Mouse (Mus musculus): Measurements from ENCODE around the gene Ttc1. TPM values are rescaled to one million over a fixed set of nuclear protein-coding genes. Genes with fewer than 3 reads are reported as not detected.

The Ttc1 gene
- polyA plus RNA-seq, 1 experiment, result not detected

DNA sequence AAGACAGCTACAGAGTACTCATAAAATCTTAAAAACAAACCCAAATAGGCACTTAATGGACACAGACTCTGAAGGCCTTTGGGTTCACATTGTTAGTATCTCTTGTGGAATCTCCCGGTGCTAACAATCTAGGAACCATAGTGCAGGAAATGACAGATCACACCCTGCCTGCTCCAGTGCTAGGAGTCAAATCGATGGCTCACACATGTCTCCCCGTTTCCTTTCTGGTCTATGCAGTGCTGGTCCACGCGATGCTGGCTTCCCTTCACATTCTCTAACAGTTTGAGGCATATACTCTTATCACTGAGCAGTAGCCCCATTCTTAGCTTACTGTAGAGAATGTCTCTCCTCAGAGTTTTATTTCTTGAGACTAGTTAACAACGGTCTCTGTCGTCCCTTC, 20.0 kb downstream of the Ttc1 start:
- H3K4me1 ChIP-seq (ENCODE audit: control insufficient read depth, insufficient read depth, low read length), result no peaks in the 10 kb centered on the region
- 82% methylated on average over 7 of the region's 7 CpGs for WGBS
- H3K4me3 ChIP-seq (ENCODE audit: insufficient read depth, low read depth, low read length), result no peak overlapping the region
- H3K27ac ChIP-seq (ENCODE audit: insufficient read depth, low read depth, low read length), result no peak overlapping the region
- TF ChIP-seq CTCF (IDR thresholded peaks at IDR 0.05; ENCODE audit: insufficient read depth, low read depth, low read length) (no peak), POLR2A (IDR thresholded peaks at IDR 0.05; ENCODE audit: insufficient read depth, low read depth, low read length) (no peak)

DNA sequence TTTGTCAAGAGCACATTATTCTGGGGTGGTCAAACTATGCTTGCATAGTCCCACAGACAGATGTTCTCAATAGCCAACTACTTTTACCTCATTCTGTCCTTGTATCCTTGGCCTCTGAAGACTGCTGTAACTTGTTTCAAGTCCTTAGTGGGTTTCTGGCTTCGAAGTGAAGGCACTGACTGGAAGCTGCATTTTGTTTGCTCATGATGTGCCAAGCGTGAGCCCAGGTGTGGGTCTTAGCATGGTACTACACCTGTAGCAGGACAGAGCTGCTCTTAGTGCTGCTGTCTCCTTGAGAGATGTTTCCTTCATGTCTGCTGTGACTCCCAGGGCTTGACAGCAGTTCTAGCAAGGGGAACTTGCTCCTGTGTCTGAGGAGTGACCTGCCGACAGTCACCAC, 24.4 kb downstream of the Ttc1 start:
- Histone ChIP-seq H3K4me3 (ENCODE audit: insufficient read depth, low read depth, low read length) (no peak overlapping the region), H3K4me1 (ENCODE audit: control insufficient read depth, insufficient read depth, low read length) (no peaks in the 10 kb centered on the region), H3K27ac (ENCODE audit: insufficient read depth, low read depth, low read length) (no peak overlapping the region)
- WGBS, result 93% methylated on average over 3 of the region's 3 CpGs
- TF ChIP-seq POLR2A (IDR thresholded peaks at IDR 0.05; ENCODE audit: insufficient read depth, low read depth, low read length) (no peak), CTCF (IDR thresholded peaks at IDR 0.05; ENCODE audit: insufficient read depth, low read depth, low read length) (no peak)

DNA sequence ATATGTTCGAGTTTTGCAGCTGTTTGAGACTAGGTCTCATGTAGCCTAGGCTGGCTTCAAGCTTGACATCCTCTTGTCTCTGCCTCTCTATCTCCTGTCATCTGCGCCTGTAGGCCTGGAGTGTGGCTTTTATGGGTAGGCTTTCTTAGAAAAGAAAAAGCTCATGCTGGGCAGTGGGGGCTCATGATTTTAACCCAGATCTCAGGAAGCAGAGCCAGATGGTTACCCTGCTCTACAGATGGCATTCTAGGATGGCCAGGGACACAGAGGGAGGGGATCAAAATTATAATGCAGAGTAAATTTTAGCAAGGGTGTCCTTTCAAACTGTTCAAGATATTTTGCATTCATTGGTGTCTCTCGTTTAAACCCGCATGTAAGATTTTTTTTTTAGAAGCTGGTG, 35.6 kb downstream of the Ttc1 start:
- 89% methylated on average over 4 of the region's 4 CpGs for WGBS
- no peaks in the 10 kb centered on the region for H3K4me1 ChIP-seq (ENCODE audit: control insufficient read depth, insufficient read depth, low read length)
- H3K4me3 ChIP-seq (ENCODE audit: insufficient read depth, low read depth, low read length), result no peak overlapping the region
- TF ChIP-seq POLR2A (IDR thresholded peaks at IDR 0.05; ENCODE audit: insufficient read depth, low read depth, low read length) (no peak), CTCF (IDR thresholded peaks at IDR 0.05; ENCODE audit: insufficient read depth, low read depth, low read length) (no peak)
- no peak overlapping the region for H3K27ac ChIP-seq (ENCODE audit: insufficient read depth, low read depth, low read length)

DNA sequence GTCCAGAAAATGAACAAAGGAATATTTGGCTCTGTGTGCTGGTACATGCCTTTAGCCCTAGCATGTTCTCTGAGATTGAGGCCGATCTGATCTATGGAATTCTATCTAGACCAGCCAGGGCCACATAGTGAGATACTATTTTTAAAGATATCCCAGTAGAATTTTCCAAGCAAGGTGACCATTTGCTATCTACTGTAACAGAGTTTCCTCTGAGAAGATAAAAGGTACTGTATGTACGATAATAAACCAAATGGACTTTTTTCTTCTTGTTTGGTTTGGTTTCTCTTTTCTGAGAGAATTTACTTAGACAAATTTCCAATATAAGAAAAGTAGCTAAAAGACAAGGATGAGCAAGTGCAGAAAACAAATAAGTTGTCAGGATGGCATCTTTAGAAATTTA, 39.4 kb downstream of the Ttc1 start:
- no peaks in the 10 kb centered on the region for H3K4me1 ChIP-seq (ENCODE audit: control insufficient read depth, insufficient read depth, low read length)
- H3K27ac ChIP-seq (ENCODE audit: insufficient read depth, low read depth, low read length), result no peak overlapping the region
- 93% methylated on average over 2 of the region's 2 CpGs for WGBS
- H3K4me3 ChIP-seq (ENCODE audit: insufficient read depth, low read depth, low read length), result no peak overlapping the region
- TF ChIP-seq CTCF (IDR thresholded peaks at IDR 0.05; ENCODE audit: insufficient read depth, low read depth, low read length) (no peak), POLR2A (IDR thresholded peaks at IDR 0.05; ENCODE audit: insufficient read depth, low read depth, low read length) (no peak)

DNA sequence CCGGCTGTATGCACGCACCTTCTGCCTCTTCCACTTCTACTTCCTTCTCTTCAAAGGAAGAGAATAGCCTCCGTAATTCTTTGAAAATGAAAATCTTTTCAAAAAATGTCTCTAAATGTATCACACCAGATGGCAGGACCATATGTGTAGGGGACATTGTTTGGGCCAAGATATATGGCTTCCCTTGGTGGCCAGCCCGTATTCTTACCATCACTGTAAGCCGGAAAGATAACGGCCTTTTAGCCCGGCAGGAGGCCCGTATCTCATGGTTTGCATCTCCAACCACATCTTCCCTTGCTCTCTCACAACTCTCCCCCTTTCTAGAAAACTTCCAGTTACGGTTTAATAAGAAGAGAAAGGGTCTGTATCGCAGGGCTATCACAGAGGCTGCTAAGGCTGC, 42.1 kb downstream of the Ttc1 start:
- Histone ChIP-seq H3K27ac (ENCODE audit: insufficient read depth, low read depth, low read length) (no peak overlapping the region), H3K4me3 (ENCODE audit: insufficient read depth, low read depth, low read length) (no peak overlapping the region), H3K4me1 (ENCODE audit: control insufficient read depth, insufficient read depth, low read length) (no peaks in the 10 kb centered on the region)
- WGBS, result 93% methylated on average over 10 of the region's 10 CpGs
- TF ChIP-seq CTCF (IDR thresholded peaks at IDR 0.05; ENCODE audit: insufficient read depth, low read depth, low read length) (no peak), POLR2A (IDR thresholded peaks at IDR 0.05; ENCODE audit: insufficient read depth, low read depth, low read length) (no peak)

DNA sequence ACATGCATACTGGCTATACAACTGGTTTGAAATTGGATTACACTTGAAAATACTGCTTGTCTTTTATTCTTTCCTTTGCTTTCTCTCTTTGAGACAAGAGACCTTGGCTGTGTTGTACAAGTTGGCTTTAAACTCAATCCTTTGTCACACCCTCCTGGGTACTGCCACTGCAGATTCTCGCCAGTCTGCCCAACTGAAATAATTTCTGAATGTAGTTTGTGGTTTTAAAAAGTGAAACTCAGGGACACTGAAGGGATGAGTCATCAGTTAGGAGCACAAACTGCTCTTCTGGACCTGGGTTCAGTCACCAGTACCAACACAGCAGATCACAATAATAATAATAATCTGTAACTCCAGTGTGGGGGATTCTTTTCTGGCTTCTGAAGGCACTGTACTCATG, 44.3 kb downstream of the Ttc1 start:
- 37% methylated on average over 1 of the region's 1 CpGs for WGBS
- Histone ChIP-seq H3K27ac (ENCODE audit: insufficient read depth, low read depth, low read length) (no peak overlapping the region), H3K4me1 (ENCODE audit: control insufficient read depth, insufficient read depth, low read length) (no peaks in the 10 kb centered on the region), H3K4me3 (ENCODE audit: insufficient read depth, low read depth, low read length) (no peak overlapping the region)
- TF ChIP-seq POLR2A (IDR thresholded peaks at IDR 0.05; ENCODE audit: insufficient read depth, low read depth, low read length), result no peak
- TF ChIP-seq CTCF (IDR thresholded peaks at IDR 0.05; ENCODE audit: insufficient read depth, low read depth, low read length), result no peak

DNA sequence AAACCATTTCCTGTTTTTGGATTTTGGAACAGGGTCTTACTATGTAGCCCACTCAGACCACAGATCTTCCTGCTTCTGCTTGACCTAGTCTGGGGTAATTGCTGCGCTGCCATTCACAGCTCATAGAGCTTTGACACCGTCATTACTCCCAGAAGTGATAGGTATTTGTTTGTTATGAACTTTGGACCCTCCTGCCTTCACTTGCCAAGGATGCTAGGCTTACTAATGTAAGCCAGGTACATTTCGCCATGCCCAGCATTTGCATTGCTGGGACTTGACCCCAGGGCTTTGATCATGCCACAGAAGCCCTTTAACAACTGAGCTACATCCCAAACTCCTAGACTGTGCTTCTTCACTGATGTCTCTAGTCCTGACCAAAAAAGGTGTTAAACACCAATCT, 47.5 kb downstream of the Ttc1 start:
- no peak for TF ChIP-seq POLR2A (IDR thresholded peaks at IDR 0.05; ENCODE audit: insufficient read depth, low read depth, low read length)
- TF ChIP-seq CTCF (IDR thresholded peaks at IDR 0.05; ENCODE audit: insufficient read depth, low read depth, low read length), result no peak
- WGBS, result 95% methylated on average over 3 of the region's 3 CpGs
- Histone ChIP-seq H3K27ac (ENCODE audit: insufficient read depth, low read depth, low read length) (no peak overlapping the region), H3K4me3 (ENCODE audit: insufficient read depth, low read depth, low read length) (no peak overlapping the region), H3K4me1 (ENCODE audit: control insufficient read depth, insufficient read depth, low read length) (no peaks in the 10 kb centered on the region; the same call in 1 of the 2 replicates)

DNA sequence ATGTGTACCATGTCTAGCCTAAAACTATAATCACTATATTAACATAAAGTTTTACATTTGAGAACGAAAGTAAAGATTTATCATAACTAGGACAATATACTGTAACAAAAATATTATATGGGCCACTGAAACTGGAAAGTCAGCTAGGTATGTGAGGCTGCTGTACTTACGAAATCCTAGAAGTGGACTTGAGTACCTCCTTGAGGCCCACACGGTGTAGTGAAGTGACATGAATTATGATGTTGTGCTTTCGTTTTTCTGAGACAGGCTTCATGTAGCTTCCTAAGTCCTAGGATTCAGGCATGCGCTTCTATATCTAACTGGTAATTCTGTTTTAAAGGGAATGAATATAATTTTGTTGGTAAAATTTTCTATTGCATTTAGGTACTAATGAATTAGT, 49.2 kb downstream of the Ttc1 start:
- Histone ChIP-seq H3K4me1 (ENCODE audit: control insufficient read depth, insufficient read depth, low read length) (no peaks in the 10 kb centered on the region; the same call in 1 of the 2 replicates), H3K4me3 (ENCODE audit: insufficient read depth, low read depth, low read length) (no peak overlapping the region), H3K27ac (ENCODE audit: insufficient read depth, low read depth, low read length) (no peak overlapping the region)
- no peak for TF ChIP-seq CTCF (IDR thresholded peaks at IDR 0.05; ENCODE audit: insufficient read depth, low read depth, low read length)
- TF ChIP-seq POLR2A (IDR thresholded peaks at IDR 0.05; ENCODE audit: insufficient read depth, low read depth, low read length), result no peak
- 89% methylated on average over 5 of the region's 5 CpGs for WGBS

DNA sequence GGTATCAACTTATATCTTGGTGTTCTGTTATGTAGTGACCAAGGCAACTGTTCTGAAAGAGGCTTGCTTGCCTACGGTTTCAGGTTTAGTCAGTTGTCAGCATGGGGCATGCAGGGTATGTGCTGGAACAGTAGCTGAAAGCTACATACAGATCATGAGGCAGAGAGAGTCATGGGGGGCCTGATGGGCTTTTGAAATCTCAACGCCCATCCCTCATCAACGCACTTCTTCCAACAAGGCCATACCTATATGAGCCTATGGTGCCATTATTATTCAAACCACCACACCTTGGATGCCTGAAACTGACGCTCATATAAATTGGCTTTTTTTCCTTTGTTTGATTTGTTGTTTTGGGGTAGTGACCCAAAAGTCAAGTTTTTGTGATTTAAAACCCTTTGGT, 51.2 kb downstream of the Ttc1 start:
- no peaks in the 10 kb centered on the region; the same call in 1 of the 2 replicates for H3K4me1 ChIP-seq (ENCODE audit: control insufficient read depth, insufficient read depth, low read length)
- H3K4me3 ChIP-seq (ENCODE audit: insufficient read depth, low read depth, low read length), result no peak overlapping the region
- WGBS, result 90% methylated on average over 4 of the region's 4 CpGs
- TF ChIP-seq POLR2A (IDR thresholded peaks at IDR 0.05; ENCODE audit: insufficient read depth, low read depth, low read length) (no peak), CTCF (IDR thresholded peaks at IDR 0.05; ENCODE audit: insufficient read depth, low read depth, low read length) (no peak)
- no peak overlapping the region for H3K27ac ChIP-seq (ENCODE audit: insufficient read depth, low read depth, low read length)

DNA sequence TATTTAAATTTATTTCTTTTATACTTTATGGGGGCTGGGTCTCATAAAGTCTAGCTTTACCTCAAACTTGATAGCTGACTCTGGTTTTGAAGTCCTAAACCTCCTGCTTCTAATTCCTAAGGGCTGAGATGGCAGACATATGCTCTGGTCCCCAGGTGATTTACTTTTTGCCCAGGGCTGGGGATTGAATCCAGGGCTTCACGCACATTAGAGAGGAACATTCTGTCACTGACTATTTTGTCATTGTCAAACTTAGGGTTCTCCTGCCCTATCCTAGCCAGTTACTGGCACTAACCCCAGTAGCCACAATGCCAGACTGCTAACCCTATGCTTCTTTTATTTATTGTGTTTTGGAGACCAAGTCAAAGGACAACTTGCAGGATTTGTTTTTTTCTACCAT, 59.0 kb downstream of the Ttc1 start:
- 97% methylated on average over 1 of the region's 1 CpGs for WGBS
- TF ChIP-seq CTCF (IDR thresholded peaks at IDR 0.05; ENCODE audit: insufficient read depth, low read depth, low read length), result no peak
- no peak for TF ChIP-seq POLR2A (IDR thresholded peaks at IDR 0.05; ENCODE audit: insufficient read depth, low read depth, low read length)

More for the DNA sequence above, 59.0 kb downstream of the Ttc1 start:
- no peaks in the 10 kb centered on the region for H3K4me1 ChIP-seq (ENCODE audit: control insufficient read depth, insufficient read depth, low read length)
- no peak overlapping the region for H3K4me3 ChIP-seq (ENCODE audit: insufficient read depth, low read depth, low read length)
- H3K27ac ChIP-seq (ENCODE audit: insufficient read depth, low read depth, low read length), result no peak overlapping the region
